ENCODE assay signal across 21 mouse cellular contexts in the genomic region with DNA sequence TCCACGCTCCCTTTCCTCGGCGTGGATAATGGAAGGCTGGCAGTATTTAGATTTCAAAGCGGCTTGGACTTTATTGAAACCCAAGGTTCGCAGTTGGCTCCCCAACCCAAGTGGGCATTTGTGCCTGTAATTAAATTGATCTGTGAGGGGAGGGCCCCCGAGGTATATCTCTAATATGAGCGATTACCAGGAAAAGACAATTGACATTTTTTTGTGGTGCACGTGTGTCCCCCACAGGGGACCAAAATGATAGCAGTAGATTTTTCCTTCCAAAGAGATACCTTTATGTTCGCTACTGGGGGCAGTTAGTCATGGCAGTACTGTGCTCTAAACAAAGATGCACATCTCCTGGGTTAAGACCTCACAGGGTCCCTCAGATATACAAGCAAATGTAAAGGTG.
DNase-seq lines count a peak whose midpoint lies in the region; ATAC-seq lines count a peak whose summit lies in the region.
"Had no signal": no experiment of that assay in that cellular context is flagged by ENCODE, and none has a peak within 500 bp of the region (broad histone marks: within the 10 kb centered on the region; RNA-seq: fewer than 3 reads in every experiment).

No protein-coding gene starts in this region.

- DNase-seq in hindbrain, embryonic 14.5 days (ENCODE audit: low spot score) = no peak
- DNase-seq in neural tube, embryonic 11.5 days (ENCODE audit: low spot score) = peak; percentile 1
- DNase-seq in neural tube, embryonic 10.5 days (ENCODE audit: extremely low spot score, low spot score) = no peak
- peak; percentile 50 for DNase-seq in midbrain, embryonic 14.5 days
- no peak for DNase-seq in lung, postnatal 10 days
- no peak for DNase-seq in heart, postnatal 36 days
- DNase-seq: adrenal gland, adult 2 months; adrenal gland, postnatal 25 days; cerebellum, adult 2 months; cerebellum, postnatal 10 days; gastrocnemius, postnatal 36 days; heart, adult 18-20 months; heart, postnatal 10 days had no signal

- H3K36me3 ChIP-seq in hindbrain, embryonic 14.5 days (replicated peaks; ENCODE audit: control insufficient read depth, insufficient read depth) = no peaks in the 10 kb centered on the region
- H3K36me3 ChIP-seq in hindbrain, embryonic 12.5 days = no peaks in the 10 kb centered on the region
- H3K36me3 ChIP-seq in neural tube, embryonic 11.5 days (ENCODE audit: control insufficient read depth, insufficient read depth, low read length) = no peaks in the 10 kb centered on the region
- no peaks in the 10 kb centered on the region for H3K36me3 ChIP-seq in midbrain, embryonic 14.5 days (ENCODE audit: control insufficient read depth, insufficient read depth, low read length)
- no peaks in the 10 kb centered on the region for H3K36me3 ChIP-seq in neural tube, embryonic 15.5 days
- H3K36me3 ChIP-seq: embryonic facial prominence, embryonic 10.5 days; heart, embryonic 10.5 days had no signal

- no peak overlapping the region for H3K9ac ChIP-seq in hindbrain, embryonic 14.5 days
- H3K9ac ChIP-seq in hindbrain, embryonic 12.5 days = no peak overlapping the region
- no peak overlapping the region for H3K9ac ChIP-seq in neural tube, embryonic 11.5 days (ENCODE audit: low read length)
- H3K9ac ChIP-seq in midbrain, embryonic 14.5 days (replicated peaks; ENCODE audit: low read length) = no peak overlapping the region
- H3K9ac ChIP-seq in neural tube, embryonic 15.5 days (replicated peaks) = no peak overlapping the region
- H3K9ac ChIP-seq: forebrain, embryonic 13.5 days had no signal

- intact Hi-C loops in heart, postnatal 36 days (cut with DNase I) = no loop called here

- H3K9me3 ChIP-seq in hindbrain, embryonic 14.5 days (ENCODE audit: control insufficient read depth, low read length) = 0 out of 2 replicates have a peak, but pooled peaks cover 10% of the 10 kb centered on the region
- no peaks in the 10 kb centered on the region for H3K9me3 ChIP-seq in hindbrain, embryonic 12.5 days (replicated peaks)
- H3K9me3 ChIP-seq in neural tube, embryonic 11.5 days (ENCODE audit: control insufficient read depth, low read length) = no peaks in the 10 kb centered on the region
- no peaks in the 10 kb centered on the region for H3K9me3 ChIP-seq in midbrain, embryonic 14.5 days (ENCODE audit: control insufficient read depth, low read length)
- H3K9me3 ChIP-seq in neural tube, embryonic 15.5 days (replicated peaks) = no peaks in the 10 kb centered on the region
- H3K9me3 ChIP-seq: embryonic facial prominence, embryonic 10.5 days; forebrain, embryonic 13.5 days; heart, embryonic 10.5 days had no signal

- H3K27ac ChIP-seq in hindbrain, embryonic 14.5 days = no peak overlapping the region
- H3K27ac ChIP-seq in hindbrain, embryonic 12.5 days = no peak overlapping the region
- H3K27ac ChIP-seq in neural tube, embryonic 11.5 days (ENCODE audit: low read depth, low read length) = no peak overlapping the region
- H3K27ac ChIP-seq in midbrain, embryonic 14.5 days (replicated peaks; ENCODE audit: low read depth, low read length) = no peak overlapping the region
- H3K27ac ChIP-seq in neural tube, embryonic 15.5 days (replicated peaks) = no peak overlapping the region
- H3K27ac ChIP-seq: embryonic facial prominence, embryonic 10.5 days; forebrain, embryonic 13.5 days; heart, embryonic 10.5 days had no signal

- WGBS in hindbrain, embryonic 14.5 days = 58% methylated on average over 9 of the region's 9 CpGs
- 76% methylated on average over 9 of the region's 9 CpGs for WGBS in hindbrain, embryonic 12.5 days
- WGBS in neural tube, embryonic 11.5 days = 88% methylated on average over 9 of the region's 9 CpGs
- 34% methylated on average over 9 of the region's 9 CpGs for WGBS in midbrain, embryonic 14.5 days
- 58% methylated on average over 9 of the region's 9 CpGs for WGBS in neural tube, embryonic 15.5 days

- H3K4me3 ChIP-seq in hindbrain, embryonic 14.5 days (replicated peaks; ENCODE audit: low read length) = no peak overlapping the region
- no peak overlapping the region for H3K4me3 ChIP-seq in hindbrain, embryonic 12.5 days
- H3K4me3 ChIP-seq in neural tube, embryonic 11.5 days (ENCODE audit: low read depth, low read length) = no peak overlapping the region
- no peak overlapping the region for H3K4me3 ChIP-seq in midbrain, embryonic 14.5 days (replicated peaks; ENCODE audit: low read depth, low read length)
- H3K4me3 ChIP-seq in neural tube, embryonic 15.5 days (replicated peaks) = no peak overlapping the region
- H3K4me3 ChIP-seq: embryonic facial prominence, embryonic 10.5 days; forebrain, embryonic 13.5 days; heart, embryonic 10.5 days had no signal

- peak overlapping the region; percentile 2; the same call in 1 of the 2 replicates for H3K4me2 ChIP-seq in hindbrain, embryonic 14.5 days (replicated peaks)
- H3K4me2 ChIP-seq in hindbrain, embryonic 12.5 days (replicated peaks) = no peak overlapping the region
- no peak overlapping the region for H3K4me2 ChIP-seq in neural tube, embryonic 11.5 days (ENCODE audit: low read depth)
- H3K4me2 ChIP-seq in midbrain, embryonic 14.5 days (ENCODE audit: low read length) = peak overlapping the region; percentile 23
- peak overlapping the region; percentile 27 for H3K4me2 ChIP-seq in neural tube, embryonic 15.5 days
- H3K4me2 ChIP-seq: forebrain, embryonic 13.5 days had no signal

- H3K27me3 ChIP-seq in hindbrain, embryonic 14.5 days (ENCODE audit: control insufficient read depth, insufficient read depth, low read length) = no peaks in the 10 kb centered on the region
- H3K27me3 ChIP-seq in hindbrain, embryonic 12.5 days = no peaks in the 10 kb centered on the region
- H3K27me3 ChIP-seq in neural tube, embryonic 11.5 days (ENCODE audit: control insufficient read depth, insufficient read depth, low read length) = no peaks in the 10 kb centered on the region
- no peaks in the 10 kb centered on the region for H3K27me3 ChIP-seq in midbrain, embryonic 14.5 days (ENCODE audit: control insufficient read depth, insufficient read depth, low read length)
- H3K27me3 ChIP-seq in neural tube, embryonic 15.5 days (replicated peaks) = no peaks in the 10 kb centered on the region
- H3K27me3 ChIP-seq: CH12.LX; forebrain, embryonic 13.5 days; Patski had no signal

- H3K4me1 ChIP-seq in hindbrain, embryonic 14.5 days (replicated peaks; ENCODE audit: control insufficient read depth, insufficient read depth, low read length) = 0 out of 2 replicates have a peak, but pooled peaks cover 13% of the 10 kb centered on the region
- peaks cover 8% of the 10 kb centered on the region; the same call in 1 of the 2 replicates for H3K4me1 ChIP-seq in hindbrain, embryonic 12.5 days
- no peaks in the 10 kb centered on the region; the same call in 1 of the 2 replicates for H3K4me1 ChIP-seq in neural tube, embryonic 11.5 days (ENCODE audit: control insufficient read depth, insufficient read depth, low read length)
- peaks cover 9% of the 10 kb centered on the region for H3K4me1 ChIP-seq in midbrain, embryonic 14.5 days (ENCODE audit: control insufficient read depth, insufficient read depth, low read length)
- H3K4me1 ChIP-seq in neural tube, embryonic 15.5 days = peaks cover 23% of the 10 kb centered on the region

- no peak for ATAC-seq in hindbrain, embryonic 14.5 days (ENCODE audit: low FRiP score)
- ATAC-seq in hindbrain, embryonic 12.5 days (ENCODE audit: low FRiP score) = no peak
- ATAC-seq in neural tube, embryonic 11.5 days (ENCODE audit: insufficient read depth, low FRiP score, low TSS enrichment) = no peak
- ATAC-seq in midbrain, embryonic 14.5 days (ENCODE audit: low FRiP score, low TSS enrichment) = peak; percentile 32; the same call in 1 of the 2 replicates
- ATAC-seq in neural tube, embryonic 15.5 days (ENCODE audit: low FRiP score) = no peak
- ATAC-seq: activated CD4-positive, CD25-positive, alpha-beta regulatory T cell, adult 4 months; Patski had no signal

Comparison
In these comparisons a context has a peak if more than half of its experiments do, and no peak if none do; other contexts are left out.
1. DNase-seq: peak in neural tube, embryonic 11.5 days (single experiment) and midbrain, embryonic 14.5 days (single experiment); none in hindbrain, embryonic 14.5 days (single experiment), neural tube, embryonic 10.5 days (single experiment), lung, postnatal 10 days (single experiment) and heart, postnatal 36 days (0 of 2).
2. H3K4me2 ChIP-seq: peak in hindbrain, embryonic 14.5 days (single experiment), midbrain, embryonic 14.5 days (single experiment) and neural tube, embryonic 15.5 days (single experiment); none in hindbrain, embryonic 12.5 days (single experiment) and neural tube, embryonic 11.5 days (single experiment).